Mouse (Mus musculus) lung, adult 2 months (tissue): ENCODE measurements around the gene B3gat1.

Source experiments
- CTCF ChIP-seq: fragments of 200-500 bp; IDR thresholded peaks from 2 replicates; pipeline ENCODE4 v1.5.1; 2011; ENCODE audit warnings: mild to moderate bottlenecking, low read length, control low read depth; ENCODE audit not compliant: insufficient read depth
- POLR2A ChIP-seq: fragments of 200-500 bp; IDR thresholded peaks from 2 replicates; pipeline ENCODE4 v1.6.1; 2011; ENCODE audit warnings: low read depth, mild to moderate bottlenecking, control low read depth, low read length, borderline replicate concordance; ENCODE audit errors: extremely low read depth

- TF ChIP-seq CTCF (no peak), POLR2A (no peak)
Measured at GRCm38 (mm10) chr9:26748893-26749292, 15.4 kb downstream of the B3gat1 start.
